Mouse (Mus musculus): ENCODE measurements around the gene Ubqln4.

Ubqln4 gene

GRCm38 (mm10) chr3:88525021-88525420 lies 28.5 kb upstream of the Ubqln4 start:
- no peak for DNase-seq (ENCODE audit: low read depth)

GRCm38 (mm10) chr3:88526157-88527131 lies 27.1 kb upstream of the Ubqln4 start:
- DNase-seq (ENCODE audit: low read depth) = peak; percentile 92

- no peak for DNase-seq (ENCODE audit: low read depth)
Measured at GRCm38 (mm10) chr3:88527565-88527964, 26.0 kb upstream of the Ubqln4 start.

GRCm38 (mm10) chr3:88528646-88529045 lies 24.9 kb upstream of the Ubqln4 start:
- DNase-seq (ENCODE audit: low read depth) = no peak

- no peak for DNase-seq (ENCODE audit: low read depth)
Measured at GRCm38 (mm10) chr3:88529204-88530000, 24.2 kb upstream of the Ubqln4 start.

- no peak for DNase-seq (ENCODE audit: low read depth)
Measured at GRCm38 (mm10) chr3:88530082-88530864, 23.3 kb upstream of the Ubqln4 start.

- peak; percentile 82 for DNase-seq (ENCODE audit: low read depth)
Measured at GRCm38 (mm10) chr3:88531348-88532298, 21.9 kb upstream of the Ubqln4 start.

GRCm38 (mm10) chr3:88532299-88532674 lies 21.3 kb upstream of the Ubqln4 start, which contains the start of gene Mex3a:
Gene Mex3a (plus strand): TSS chr3:88532395.
- DNase-seq (ENCODE audit: low read depth) = no peak

- DNase-seq (ENCODE audit: low read depth) = no peak
Measured at GRCm38 (mm10) chr3:88532689-88533511, 20.7 kb upstream of the Ubqln4 start.

- no peak for DNase-seq (ENCODE audit: low read depth)
Measured at GRCm38 (mm10) chr3:88533706-88534105, 19.9 kb upstream of the Ubqln4 start.

- DNase-seq (ENCODE audit: low read depth) = no peak
Measured at GRCm38 (mm10) chr3:88535005-88535404, 18.6 kb upstream of the Ubqln4 start.

GRCm38 (mm10) chr3:88535527-88535926 lies 18.0 kb upstream of the Ubqln4 start:
- no peak for DNase-seq (ENCODE audit: low read depth)

GRCm38 (mm10) chr3:88536103-88536930 lies 17.2 kb upstream of the Ubqln4 start:
- DNase-seq (ENCODE audit: low read depth) = no peak

GRCm38 (mm10) chr3:88537146-88537545 lies 16.4 kb upstream of the Ubqln4 start:
- no peak for DNase-seq (ENCODE audit: low read depth)

- DNase-seq (ENCODE audit: low read depth) = no peak
Measured at GRCm38 (mm10) chr3:88538271-88539145, 15.1 kb upstream of the Ubqln4 start.

GRCm38 (mm10) chr3:88539397-88539796 lies 14.2 kb upstream of the Ubqln4 start:
- no peak for DNase-seq (ENCODE audit: low read depth)

- DNase-seq (ENCODE audit: low read depth) = no peak
Measured at GRCm38 (mm10) chr3:88540085-88540484, 13.5 kb upstream of the Ubqln4 start.
